Mouse (Mus musculus) liver, embryonic 13.5 days (tissue): Measurements from ENCODE around the gene Alx3. TPM values are rescaled to one million over a fixed set of nuclear protein-coding genes. Genes with fewer than 3 reads are reported as not detected.
A peak's percentile ranks its signal among the peaks of the same experiment; 100 is the strongest.

ENCODE experiments used
- ATAC-seq: fragments of 200-750 bp; cut with Nextera tagmentation; 2 replicates; pipeline ENCODE4 v1.8.0; 2017; ENCODE audit warnings: low read depth, mild to moderate bottlenecking, moderate number of reproducible peaks, moderate library complexity
- DNase-seq: peaks from one replicate; pipeline ENCODE4 v3.0.0; 2022
- H3K27ac ChIP-seq: fragments of 300-500 bp; sonication (generic); 2 replicates; pipeline ENCODE4 v1.5.1; 2015; ENCODE audit warnings: moderate library complexity, mild to moderate bottlenecking, inconsistent platforms
- H3K27me3 ChIP-seq: fragments of 300-500 bp; sonication (generic); 2 replicates; pipeline ENCODE4 v1.6.1; 2015; ENCODE audit warnings: mild to moderate bottlenecking, inconsistent platforms
- H3K36me3 ChIP-seq: fragments of 300-500 bp; sonication (generic); 2 replicates; pipeline ENCODE4 v1.6.1; 2015; ENCODE audit warnings: mild to moderate bottlenecking, inconsistent platforms
- H3K4me1 ChIP-seq: fragments of 300-500 bp; sonication (generic); replicated peaks from 2 replicates; pipeline ENCODE4 v1.6.1; 2015; ENCODE audit warnings: inconsistent platforms
- H3K4me2 ChIP-seq: fragments of 300-500 bp; sonication (generic); 2 replicates; pipeline ENCODE4 v1.6.1; 2015; ENCODE audit warnings: inconsistent platforms, mild to moderate bottlenecking, moderate library complexity
- H3K4me3 ChIP-seq: fragments of 300-500 bp; sonication (generic); replicated peaks from 2 replicates; pipeline ENCODE4 v1.5.1; 2015; ENCODE audit warnings: mild to moderate bottlenecking, inconsistent platforms
- H3K9ac ChIP-seq: fragments of 300-500 bp; sonication (generic); 2 replicates; pipeline ENCODE4 v1.6.1; 2015; ENCODE audit warnings: mild to moderate bottlenecking, inconsistent platforms
- H3K9me3 ChIP-seq: fragments of 300-500 bp; sonication (generic); replicated peaks from 2 replicates; pipeline ENCODE4 v1.6.1; 2016; ENCODE audit warnings: inconsistent platforms
- WGBS: fragments of 180-500 bp; shearing (Covaris S2); methylation state at CpG from one replicate; pipeline ENCODE4 v1.1.7; 2015; ENCODE audit not compliant: insufficient replicate concordance; 5-methylcytosine and 5-hydroxymethylcytosine counted together
- polyA plus RNA-seq: library from polyadenylated mRNA; unstranded; fragments of >200 nt; fragmentation: Nextera tagmentation; extraction: Ambion mirVana; gene quantifications from 2 replicates; pipeline ENCODE4 v1.2.1, GENCODE M21; 2015

The Alx3 gene
- polyA plus RNA-seq, 1 experiment from 2014 or later = 0.45 TPM

GRCm38 (mm10) chr3:107565331-107565730, 29.5 kb upstream of the Alx3 start:
- Histone ChIP-seq H3K4me2 (no peak overlapping the region), H3K27ac (no peak overlapping the region), H3K4me3 (no peak overlapping the region), H3K9me3 (no peaks in the 10 kb centered on the region), H3K36me3 (no peaks in the 10 kb centered on the region), H3K4me1 (no peaks in the 10 kb centered on the region), H3K9ac (no peak overlapping the region), H3K27me3 (peaks cover 20% of the 10 kb centered on the region)
- ATAC-seq (no peak), DNase-seq (no peak)
- WGBS = 35% methylated on average over 3 of the region's 3 CpGs

GRCm38 (mm10) chr3:107567766-107568165, 27.1 kb upstream of the Alx3 start:
- Histone ChIP-seq H3K9ac (no peak overlapping the region), H3K4me2 (no peak overlapping the region), H3K9me3 (no peaks in the 10 kb centered on the region), H3K36me3 (no peaks in the 10 kb centered on the region), H3K27me3 (peaks cover 20% of the 10 kb centered on the region), H3K4me1 (no peaks in the 10 kb centered on the region), H3K4me3 (no peak overlapping the region), H3K27ac (no peak overlapping the region)
- DNase-seq = no peak
- no peak for ATAC-seq
- WGBS = 57% methylated on average over 7 of the region's 7 CpGs

- Histone ChIP-seq H3K36me3 (no peaks in the 10 kb centered on the region), H3K4me3 (no peak overlapping the region), H3K27me3 (peaks cover 20% of the 10 kb centered on the region), H3K4me2 (no peak overlapping the region), H3K27ac (no peak overlapping the region), H3K4me1 (no peaks in the 10 kb centered on the region), H3K9me3 (no peaks in the 10 kb centered on the region), H3K9ac (no peak overlapping the region)
- DNase-seq (no peak), ATAC-seq (no peak)
- WGBS = 46% methylated on average over 4 of the region's 4 CpGs
Observed at GRCm38 (mm10) chr3:107568721-107569120, 26.1 kb upstream of the Alx3 start.

GRCm38 (mm10) chr3:107571205-107571604, 23.6 kb upstream of the Alx3 start:
- Histone ChIP-seq H3K27me3 (peaks cover 20% of the 10 kb centered on the region), H3K9me3 (no peaks in the 10 kb centered on the region), H3K4me2 (no peak overlapping the region), H3K4me1 (no peaks in the 10 kb centered on the region), H3K27ac (no peak overlapping the region), H3K36me3 (no peaks in the 10 kb centered on the region), H3K4me3 (no peak overlapping the region), H3K9ac (no peak overlapping the region)
- DNase-seq = no peak
- no peak for ATAC-seq
- WGBS = 37% methylated on average over 2 of the region's 2 CpGs

- Histone ChIP-seq H3K27me3 (peaks cover 34% of the 10 kb centered on the region), H3K4me1 (peaks cover 20% of the 10 kb centered on the region), H3K9ac (no peak overlapping the region), H3K4me2 (no peak overlapping the region), H3K36me3 (no peaks in the 10 kb centered on the region), H3K4me3 (no peak overlapping the region), H3K27ac (no peak overlapping the region), H3K9me3 (no peaks in the 10 kb centered on the region)
- 71% methylated on average over 3 of the region's 3 CpGs for WGBS
- no peak for DNase-seq
- no peak for ATAC-seq
Observed at GRCm38 (mm10) chr3:107576807-107577206, 18.0 kb upstream of the Alx3 start.

- ATAC-seq (peak; percentile 98), DNase-seq (peak; percentile 69)
- no peak overlapping the region for H3K9ac ChIP-seq
- H3K27me3 ChIP-seq = peaks cover 45% of the 10 kb centered on the region
- no peaks in the 10 kb centered on the region for H3K36me3 ChIP-seq
- H3K4me3 ChIP-seq = no peak overlapping the region
- WGBS = 8% methylated on average over 3 of the region's 3 CpGs
- 0 out of 2 replicates have a peak overlapping the region, but pooled peaks have one; percentile 8 for H3K4me2 ChIP-seq
- no peaks in the 10 kb centered on the region for H3K9me3 ChIP-seq
- peaks cover 20% of the 10 kb centered on the region for H3K4me1 ChIP-seq
- no peak overlapping the region; the same call in 1 of the 2 replicates for H3K27ac ChIP-seq
Observed at GRCm38 (mm10) chr3:107577810-107578390, 16.9 kb upstream of the Alx3 start.

- peak; percentile 38 for DNase-seq
- Histone ChIP-seq H3K9me3 (no peaks in the 10 kb centered on the region), H3K27ac (no peak overlapping the region), H3K27me3 (peaks cover 61% of the 10 kb centered on the region), H3K4me1 (peaks cover 22% of the 10 kb centered on the region), H3K36me3 (no peaks in the 10 kb centered on the region), H3K9ac (no peak overlapping the region), H3K4me2 (no peak overlapping the region), H3K4me3 (no peak overlapping the region)
- 3% methylated on average over 4 of the region's 4 CpGs for WGBS
- no peak for ATAC-seq
Observed at GRCm38 (mm10) chr3:107579466-107579865, 15.4 kb upstream of the Alx3 start.

GRCm38 (mm10) chr3:107581103-107582010, 13.5 kb upstream of the Alx3 start:
- H3K9ac ChIP-seq = no peak overlapping the region
- peaks cover 22% of the 10 kb centered on the region for H3K4me1 ChIP-seq
- peaks cover 79% of the 10 kb centered on the region for H3K27me3 ChIP-seq
- WGBS = 9% methylated on average over 15 of the region's 15 CpGs
- no peak for DNase-seq
- H3K36me3 ChIP-seq = no peaks in the 10 kb centered on the region
- ATAC-seq = no peak
- H3K4me3 ChIP-seq = no peak overlapping the region
- H3K4me2 ChIP-seq = no peak overlapping the region
- H3K9me3 ChIP-seq = no peaks in the 10 kb centered on the region
- H3K27ac ChIP-seq = no peak overlapping the region

- Histone ChIP-seq H3K4me3 (peak overlapping the region; percentile 29), H3K27me3 (peaks cover 89% of the 10 kb centered on the region), H3K36me3 (no peaks in the 10 kb centered on the region), H3K4me2 (peak overlapping the region; percentile 44), H3K4me1 (peaks cover 19% of the 10 kb centered on the region), H3K9ac (no peak overlapping the region), H3K27ac (no peak overlapping the region), H3K9me3 (no peaks in the 10 kb centered on the region)
- ATAC-seq (no peak), DNase-seq (no peak)
- 6% methylated on average over 18 of the region's 18 CpGs for WGBS
Observed at GRCm38 (mm10) chr3:107582130-107582874, 12.5 kb upstream of the Alx3 start.

- peaks cover 97% of the 10 kb centered on the region for H3K27me3 ChIP-seq
- peaks cover 10% of the 10 kb centered on the region for H3K4me1 ChIP-seq
- no peaks in the 10 kb centered on the region for H3K36me3 ChIP-seq
- peak overlapping the region; percentile 44 for H3K4me2 ChIP-seq
- peak overlapping the region; percentile 29 for H3K4me3 ChIP-seq
- no peak overlapping the region for H3K9ac ChIP-seq
- no peak for DNase-seq
- no peak for ATAC-seq
- 1% methylated on average over 65 of the region's 65 CpGs for WGBS
- no peak overlapping the region for H3K27ac ChIP-seq
- H3K9me3 ChIP-seq = no peaks in the 10 kb centered on the region
Observed at GRCm38 (mm10) chr3:107582875-107583767, 11.7 kb upstream of the Alx3 start.
